Comparison of ENCODE assay signal across 28 mouse cellular contexts in genomic region chr17:78752938-78753655, GRCm38 (mm10). TPM values are rescaled to one million over a fixed set of nuclear protein-coding genes. Genes with fewer than 3 reads are reported as not detected.
DNase-seq lines count a peak whose midpoint lies in the region; ATAC-seq and TF ChIP-seq lines count a peak whose summit lies in the region.
"Had no signal": no experiment of that assay in that cellular context is flagged by ENCODE, and none has a peak within 500 bp of the region (broad histone marks: within the 10 kb centered on the region; RNA-seq: fewer than 3 reads in every experiment).

No protein-coding gene starts in this region.

- WGBS in embryonic facial prominence, embryonic 11.5 days, result 61% methylated on average over 17 of the region's 17 CpGs
- 62% methylated on average over 17 of the region's 17 CpGs for WGBS in embryonic facial prominence, embryonic 10.5 days
- WGBS in midbrain, embryonic 13.5 days, result 59% methylated on average over 17 of the region's 17 CpGs
- 55% methylated on average over 17 of the region's 17 CpGs for WGBS in midbrain, embryonic 16.5 days
- WGBS in olfactory bulb, adult 2 months, result 23% methylated on average over 17 of the region's 17 CpGs

- no peaks in the 10 kb centered on the region for H3K27me3 ChIP-seq in embryonic facial prominence, embryonic 11.5 days (ENCODE audit: control insufficient read depth, insufficient read depth, low read length)
- H3K27me3 ChIP-seq in embryonic facial prominence, embryonic 10.5 days (replicated peaks; ENCODE audit: low read depth, poor library complexity, severe bottlenecking), result no peaks in the 10 kb centered on the region
- no peaks in the 10 kb centered on the region for H3K27me3 ChIP-seq in midbrain, embryonic 13.5 days
- no peaks in the 10 kb centered on the region for H3K27me3 ChIP-seq in midbrain, embryonic 16.5 days (ENCODE audit: control insufficient read depth, insufficient read depth, low read depth, low read length)
- H3K27me3 ChIP-seq: embryonic facial prominence, embryonic 15.5 days; forebrain, embryonic 15.5 days; heart, embryonic 15.5 days had no signal

- no peak for TF ChIP-seq POLR2A in olfactory bulb, adult 2 months (IDR thresholded peaks at IDR 0.05; ENCODE audit: insufficient read depth, low read depth, low read length)

- ATAC-seq in embryonic facial prominence, embryonic 11.5 days (replicated peaks; ENCODE audit: insufficient number of reproducible peaks, low FRiP score, low TSS enrichment, low read depth), result no peak
- no peak for ATAC-seq in midbrain, embryonic 13.5 days
- no peak for ATAC-seq in midbrain, embryonic 16.5 days
- ATAC-seq: forebrain, embryonic 15.5 days; hindbrain, postnatal 0 days; inflammation-experienced regulatory T-cells, adult 6 months; intestine, embryonic 16.5 days had no signal

- H3K4me2 ChIP-seq in embryonic facial prominence, embryonic 11.5 days (ENCODE audit: low read depth, low read length), result no peak overlapping the region
- H3K4me2 ChIP-seq in midbrain, embryonic 13.5 days (replicated peaks), result no peak overlapping the region
- H3K4me2 ChIP-seq in midbrain, embryonic 16.5 days (ENCODE audit: low read length), result no peak overlapping the region
- H3K4me2 ChIP-seq: embryonic facial prominence, embryonic 15.5 days; forebrain, embryonic 15.5 days; heart, embryonic 15.5 days; hindbrain, embryonic 14.5 days had no signal

- H3K9me3 ChIP-seq in embryonic facial prominence, embryonic 11.5 days (replicated peaks; ENCODE audit: control insufficient read depth, low read length), result no peaks in the 10 kb centered on the region
- no peaks in the 10 kb centered on the region for H3K9me3 ChIP-seq in embryonic facial prominence, embryonic 10.5 days
- H3K9me3 ChIP-seq in midbrain, embryonic 13.5 days, result no peaks in the 10 kb centered on the region
- H3K9me3 ChIP-seq in midbrain, embryonic 16.5 days (replicated peaks; ENCODE audit: control insufficient read depth, low read length, poor library complexity, severe bottlenecking), result no peaks in the 10 kb centered on the region
- H3K9me3 ChIP-seq: embryonic facial prominence, embryonic 15.5 days; forebrain, embryonic 15.5 days; G1E; heart, embryonic 10.5 days; heart, embryonic 15.5 days had no signal

- intact Hi-C loops in heart, postnatal 36 days (cut with DNase I), result no loop called here

- no peaks in the 10 kb centered on the region for H3K36me3 ChIP-seq in embryonic facial prominence, embryonic 11.5 days (replicated peaks; ENCODE audit: control insufficient read depth, insufficient read depth, low read depth, low read length)
- H3K36me3 ChIP-seq in embryonic facial prominence, embryonic 10.5 days (replicated peaks), result peaks cover 46% of the 10 kb centered on the region
- peaks cover 54% of the 10 kb centered on the region for H3K36me3 ChIP-seq in midbrain, embryonic 13.5 days
- peaks cover 13% of the 10 kb centered on the region for H3K36me3 ChIP-seq in midbrain, embryonic 16.5 days (ENCODE audit: control insufficient read depth, insufficient read depth, low read length)

- no peak for TF ChIP-seq CTCF in olfactory bulb, adult 2 months (IDR thresholded peaks at IDR 0.05; ENCODE audit: insufficient read depth, low read depth, low read length)

- H3K9ac ChIP-seq in embryonic facial prominence, embryonic 11.5 days (replicated peaks; ENCODE audit: low read length), result no peak overlapping the region
- H3K9ac ChIP-seq in midbrain, embryonic 13.5 days (replicated peaks), result 0 out of 2 replicates have a peak overlapping the region, but pooled peaks have one; percentile 14
- H3K9ac ChIP-seq in midbrain, embryonic 16.5 days (ENCODE audit: low read depth, low read length), result no peak overlapping the region
- H3K9ac ChIP-seq: embryonic facial prominence, embryonic 15.5 days; forebrain, embryonic 15.5 days; heart, embryonic 15.5 days; hindbrain, embryonic 14.5 days had no signal

- no peak overlapping the region for H3K27ac ChIP-seq in embryonic facial prominence, embryonic 11.5 days (replicated peaks; ENCODE audit: low read depth, low read length)
- H3K27ac ChIP-seq in embryonic facial prominence, embryonic 10.5 days (replicated peaks), result no peak overlapping the region
- H3K27ac ChIP-seq in midbrain, embryonic 13.5 days, result no peak overlapping the region
- H3K27ac ChIP-seq in midbrain, embryonic 16.5 days (ENCODE audit: low read length), result no peak overlapping the region
- peak overlapping the region; percentile 41; the same call in 1 of the 2 replicates for H3K27ac ChIP-seq in olfactory bulb, adult 2 months (ENCODE audit: insufficient read depth, low read depth, low read length)
- H3K27ac ChIP-seq: embryonic facial prominence, embryonic 15.5 days; forebrain, embryonic 15.5 days; heart, adult 2 months; heart, embryonic 10.5 days; heart, embryonic 15.5 days; hindbrain, embryonic 14.5 days; hindbrain, postnatal 0 days had no signal

- peak; percentile 2 for DNase-seq in embryonic facial prominence, embryonic 11.5 days (ENCODE audit: low spot score)
- DNase-seq in embryonic facial prominence, embryonic 10.5 days (ENCODE audit: low spot score), result no peak
- DNase-seq in heart, adult 11 months, result peak; percentile 74
- DNase-seq in heart, postnatal 36 days, result no peak
- no peak for DNase-seq in cerebellum, postnatal 4 days (ENCODE audit: low spot score in 2 of 2)
- DNase-seq: adrenal gland, adult 2 months; adrenal gland, postnatal 14 days; cerebellum, adult 11-12 months; cerebellum, adult 8-10 months; cerebellum, postnatal 10 days; cerebellum, postnatal 36 days; gastrocnemius, postnatal 25 days; heart, adult 2 months; heart, postnatal 10 days; heart, postnatal 4 days; kidney, adult 18-20 months had no signal

- H3K4me1 ChIP-seq in embryonic facial prominence, embryonic 11.5 days (ENCODE audit: control insufficient read depth, insufficient read depth, low read length), result no peaks in the 10 kb centered on the region
- H3K4me1 ChIP-seq in embryonic facial prominence, embryonic 10.5 days, result peaks cover 11% of the 10 kb centered on the region; the same call in 1 of the 2 replicates
- H3K4me1 ChIP-seq in midbrain, embryonic 13.5 days (replicated peaks), result no peaks in the 10 kb centered on the region
- H3K4me1 ChIP-seq in midbrain, embryonic 16.5 days (ENCODE audit: control insufficient read depth, insufficient read depth, low read length), result no peaks in the 10 kb centered on the region
- peaks cover 2% of the 10 kb centered on the region; the same call in 1 of the 2 replicates for H3K4me1 ChIP-seq in olfactory bulb, adult 2 months (ENCODE audit: control insufficient read depth, insufficient read depth, low read length)
- H3K4me1 ChIP-seq: embryonic facial prominence, embryonic 15.5 days; forebrain, embryonic 15.5 days had no signal

- no peak overlapping the region for H3K4me3 ChIP-seq in embryonic facial prominence, embryonic 11.5 days (ENCODE audit: low read depth, low read length)
- no peak overlapping the region for H3K4me3 ChIP-seq in embryonic facial prominence, embryonic 10.5 days
- H3K4me3 ChIP-seq in midbrain, embryonic 13.5 days (replicated peaks), result no peak overlapping the region
- H3K4me3 ChIP-seq in midbrain, embryonic 16.5 days (ENCODE audit: low read depth, low read length), result no peak overlapping the region
- H3K4me3 ChIP-seq in olfactory bulb, adult 2 months (ENCODE audit: insufficient read depth, low read depth, low read length), result peak overlapping the region; percentile 10; the same call in 1 of the 2 replicates
- H3K4me3 ChIP-seq: embryonic facial prominence, embryonic 15.5 days; forebrain, embryonic 15.5 days; heart, adult 2 months; heart, embryonic 10.5 days; heart, embryonic 15.5 days had no signal

RNA-seq across cellular contexts. Expression of gene Strn, which starts 16.1 kb away (rescaled TPM):
- polyA plus RNA-seq in embryonic facial prominence, embryonic 11.5 days (2014; fragmentation: Nextera tagmentation; extraction: Ambion mirVana), result 5.8 TPM in 2 replicates
- 6.6 and 7.1 TPM in 2 replicates for polyA plus RNA-seq in embryonic facial prominence, embryonic 10.5 days (2016; fragmentation: Nextera tagmentation; extraction: Ambion mirVana)
- total RNA-seq in heart, postnatal 36 days (2021), result 10 to 100 TPM; 22.1 to 27.9 TPM
- polyA plus RNA-seq in midbrain, embryonic 13.5 days (2015; fragmentation: Nextera tagmentation; extraction: Ambion mirVana), result 5.0 and 5.2 TPM in 2 replicates
- polyA plus RNA-seq in midbrain, embryonic 16.5 days (2015; fragmentation: Nextera tagmentation; extraction: Ambion mirVana), result 5.9 and 6.3 TPM in 2 replicates
- not detected in 2 replicates for polyA plus RNA-seq in olfactory bulb, adult 2 months (2012; ENCODE audit: insufficient read depth, insufficient read length, low replicate concordance, missing spikeins)

Comparison
In these comparisons a context has a peak if more than half of its experiments do, and no peak if none do; other contexts are left out.
1. DNase-seq: peak in embryonic facial prominence, embryonic 11.5 days (single experiment) and heart, adult 11 months (single experiment); none in embryonic facial prominence, embryonic 10.5 days (single experiment), heart, postnatal 36 days (0 of 2) and cerebellum, postnatal 4 days (0 of 2).